Mouse (Mus musculus) ES-E14 (cell line): ENCODE measurements at regions not wholly inside any gene's neighbourhood (a gene's known extent, or its start where the extent isn't known, plus 50 kb on each side); places are given as distances from the start of the nearest gene placed in this dataset.

Experiments used
- HCFC1 ChIP-seq: IDR thresholded peaks from 2 replicates; pipeline ENCODE4 v1.6.1; 2012; ENCODE audit warnings: low read length, inconsistent platforms, borderline replicate concordance; ENCODE audit not compliant: insufficient read depth
- ZC3H11A ChIP-seq: IDR thresholded peaks from 2 replicates; pipeline ENCODE4 v1.6.1; 2012; ENCODE audit warnings: low read depth, mild to moderate bottlenecking, inconsistent platforms, low read length, borderline replicate concordance
- ZNF384 ChIP-seq: IDR thresholded peaks from 2 replicates; pipeline ENCODE4 v1.6.1; 2012; ENCODE audit warnings: low read depth, low read length, inconsistent platforms

DNA sequence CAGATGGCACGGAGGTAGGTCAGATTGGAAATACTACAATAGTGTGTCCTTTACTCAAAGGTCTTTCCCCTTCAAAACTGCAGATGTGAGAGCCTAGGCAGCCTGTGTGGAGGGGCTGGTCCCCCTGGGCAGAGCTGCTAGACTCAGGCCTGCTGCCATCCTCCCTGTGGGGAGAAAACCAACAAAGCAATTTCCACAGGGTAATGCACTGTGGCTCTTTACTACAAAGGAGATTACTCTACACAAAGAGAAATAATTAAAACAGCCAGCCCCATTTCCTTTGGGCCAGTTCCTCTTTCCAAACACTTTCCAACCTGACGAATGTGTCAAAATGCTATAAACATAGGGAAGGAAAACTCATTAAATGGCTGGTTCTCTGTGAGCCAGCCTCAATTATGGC lies 250.0 kb upstream of the Trpc7 start:
- no peak for TF ChIP-seq ZNF384
- TF ChIP-seq HCFC1: no peak
- no peak for TF ChIP-seq ZC3H11A
